Mouse (Mus musculus): Measurements from ENCODE around the gene Sorl1. TPM values are rescaled to one million over a fixed set of nuclear protein-coding genes. Genes with fewer than 3 reads are reported as not detected.

Gene Sorl1
- polyA plus RNA-seq, 1 experiment, result under 0.01 TPM

DNA sequence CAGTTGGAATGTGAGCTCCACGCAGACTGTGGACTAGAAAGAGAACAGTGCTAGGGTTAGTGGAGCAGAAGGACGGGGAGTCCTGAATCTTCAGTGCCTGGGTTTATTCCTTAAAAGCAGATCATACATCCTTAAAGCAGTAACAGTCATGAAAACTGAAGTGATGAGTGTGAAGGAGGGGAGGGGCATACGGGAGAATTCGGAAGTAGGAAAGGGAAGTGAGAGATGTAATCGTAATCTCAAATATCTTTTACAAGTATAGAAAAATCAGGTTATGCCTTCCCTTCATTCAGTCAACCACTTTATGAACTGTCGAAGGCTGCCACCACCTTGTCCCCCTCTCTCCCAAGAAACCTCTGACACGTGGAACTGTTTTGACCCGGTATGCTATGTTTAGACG lies 165.8 kb downstream of the Sorl1 start:
- H3K4me2 ChIP-seq (ENCODE audit: low read depth), result no peak overlapping the region
- TF ChIP-seq MYOD1 (IDR thresholded peaks at IDR 0.05; ENCODE audit: control insufficient read depth in 1 of 3, insufficient read length in 2 of 3, low read depth in 2 of 3), result no peak
- TF ChIP-seq POLR2AphosphoS2 (IDR thresholded peaks at IDR 0.05; ENCODE audit: insufficient read length, low read depth), result no peak
- no peak for TF ChIP-seq TCF12 (IDR thresholded peaks at IDR 0.05; ENCODE audit: insufficient read depth, poor library complexity, severe bottlenecking)
- TF ChIP-seq USF1 (IDR thresholded peaks at IDR 0.05; ENCODE audit: low read depth), result no peak
- TF ChIP-seq REST (IDR thresholded peaks at IDR 0.05; ENCODE audit: insufficient read depth, insufficient read length), result no peak
- TF ChIP-seq E2F4 (IDR thresholded peaks at IDR 0.05; ENCODE audit: insufficient read depth), result no peak
- TF ChIP-seq CEBPB (IDR thresholded peaks at IDR 0.05; ENCODE audit: insufficient read depth, poor library complexity, severe bottlenecking), result no peak

DNA sequence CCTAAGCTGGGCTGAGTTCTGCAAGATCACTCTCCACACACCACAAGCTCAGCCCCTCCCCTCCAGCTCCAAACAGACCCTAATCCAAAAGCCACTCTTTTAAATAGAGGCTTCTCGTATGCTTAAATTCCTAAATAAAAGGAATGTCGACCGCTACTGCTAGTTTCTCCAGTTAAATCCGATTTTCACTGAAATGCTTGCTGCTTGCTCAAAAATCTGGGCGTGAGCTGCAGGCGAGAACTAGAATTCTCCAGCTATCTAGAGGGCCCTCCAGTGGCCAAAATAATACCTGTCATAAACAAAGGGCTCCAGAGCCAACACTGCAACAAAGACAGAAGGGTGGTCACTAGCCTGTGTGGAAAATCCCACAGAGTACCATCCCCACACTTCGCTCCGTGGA lies 170.6 kb downstream of the Sorl1 start:
- Histone ChIP-seq H3K36me3 (ENCODE audit: control insufficient read depth, insufficient read depth) (no peaks in the 10 kb centered on the region), H3K4me2 (ENCODE audit: low read depth) (peak overlapping the region; percentile 83), H3ac (ENCODE audit: control insufficient read depth, insufficient read length) (no peak overlapping the region), H3K27me3 (ENCODE audit: control insufficient read depth, insufficient read depth, insufficient read length) (no peaks in the 10 kb centered on the region), H3K79me2 (ENCODE audit: control insufficient read depth, insufficient read depth) (no peaks in the 10 kb centered on the region), H3K4me3 (no peak overlapping the region)
- TF ChIP-seq MYOD1 (IDR thresholded peaks at IDR 0.05; ENCODE audit: control insufficient read depth in 1 of 3, insufficient read length in 2 of 3, low read depth in 2 of 3) (no peak), MAX (IDR thresholded peaks at IDR 0.05; ENCODE audit: low read depth) (no peak), TCF3 (IDR thresholded peaks at IDR 0.05; ENCODE audit: insufficient read length, low read depth) (no peak), POLR2AphosphoS2 (IDR thresholded peaks at IDR 0.05; ENCODE audit: insufficient read length, low read depth) (no peak), SRF (IDR thresholded peaks at IDR 0.05; ENCODE audit: control insufficient read depth, insufficient read length, low read depth) (no peak), MYOG (IDR thresholded peaks at IDR 0.05; ENCODE audit: control insufficient read depth in 1 of 3, insufficient read depth in 1 of 3, insufficient read length in 2 of 3, low read depth in 2 of 3) (no peak)

More for the DNA sequence above, 165.8 kb downstream of the Sorl1 start:
- Histone ChIP-seq H3K4me3 (no peak overlapping the region), H3K79me2 (ENCODE audit: control insufficient read depth, insufficient read depth) (no peaks in the 10 kb centered on the region), H3K36me3 (ENCODE audit: control insufficient read depth, insufficient read depth) (no peaks in the 10 kb centered on the region), H3ac (ENCODE audit: control insufficient read depth, insufficient read length) (no peak overlapping the region), H3K27me3 (ENCODE audit: control insufficient read depth, insufficient read depth, insufficient read length) (no peaks in the 10 kb centered on the region)

DNA sequence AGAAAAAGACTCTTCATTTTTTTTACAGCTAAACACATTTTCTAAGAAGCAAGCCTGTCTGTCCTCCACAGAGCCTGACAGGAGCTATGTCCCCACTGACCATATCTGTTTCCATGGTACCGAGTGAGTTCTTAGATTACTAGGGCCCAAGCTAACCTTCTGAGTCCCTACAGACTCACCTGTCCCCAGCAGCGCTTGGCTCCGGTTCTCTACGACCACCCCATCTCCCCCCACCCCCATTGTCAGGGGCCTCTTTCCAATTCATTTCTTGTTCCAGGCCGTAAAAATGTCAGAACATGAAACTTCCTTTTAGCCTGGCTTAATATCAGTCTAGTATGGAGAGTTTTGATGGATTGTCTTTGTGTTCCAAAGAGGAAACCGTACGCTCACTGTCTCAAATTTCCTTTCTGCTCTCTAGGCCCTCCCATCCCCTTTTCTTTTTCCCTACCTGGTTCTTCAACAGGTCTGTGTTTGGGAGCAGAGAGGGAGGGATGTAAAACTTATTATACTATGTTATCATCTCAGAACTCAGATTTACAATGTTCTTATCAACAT lies 171.4 kb downstream of the Sorl1 start:
- Histone ChIP-seq H3ac (ENCODE audit: control insufficient read depth, insufficient read length) (no peak overlapping the region), H3K36me3 (ENCODE audit: control insufficient read depth, insufficient read depth) (no peaks in the 10 kb centered on the region), H3K4me3 (no peak overlapping the region), H3K27me3 (ENCODE audit: control insufficient read depth, insufficient read depth, insufficient read length) (no peaks in the 10 kb centered on the region), H3K79me2 (ENCODE audit: control insufficient read depth, insufficient read depth) (no peaks in the 10 kb centered on the region), H3K4me2 (ENCODE audit: low read depth) (peak overlapping the region; percentile 83)
- TF ChIP-seq USF1 (IDR thresholded peaks at IDR 0.05; ENCODE audit: low read depth) (no peak), MYOG (IDR thresholded peaks at IDR 0.05; ENCODE audit: control insufficient read depth in 1 of 3, insufficient read depth in 1 of 3, insufficient read length in 2 of 3, low read depth in 2 of 3) (no peak), REST (IDR thresholded peaks at IDR 0.05; ENCODE audit: insufficient read depth, insufficient read length) (no peak), POLR2AphosphoS2 (IDR thresholded peaks at IDR 0.05; ENCODE audit: insufficient read length, low read depth) (no peak), TCF3 (IDR thresholded peaks at IDR 0.05; ENCODE audit: insufficient read length, low read depth) (no peak), MYOD1 (IDR thresholded peaks at IDR 0.05; ENCODE audit: control insufficient read depth in 1 of 3, insufficient read length in 2 of 3, low read depth in 2 of 3) (no peak), MAX (IDR thresholded peaks at IDR 0.05; ENCODE audit: low read depth) (no peak), CEBPB (IDR thresholded peaks at IDR 0.05; ENCODE audit: insufficient read depth, poor library complexity, severe bottlenecking) (no peak), SRF (IDR thresholded peaks at IDR 0.05; ENCODE audit: control insufficient read depth, insufficient read length, low read depth) (no peak)

DNA sequence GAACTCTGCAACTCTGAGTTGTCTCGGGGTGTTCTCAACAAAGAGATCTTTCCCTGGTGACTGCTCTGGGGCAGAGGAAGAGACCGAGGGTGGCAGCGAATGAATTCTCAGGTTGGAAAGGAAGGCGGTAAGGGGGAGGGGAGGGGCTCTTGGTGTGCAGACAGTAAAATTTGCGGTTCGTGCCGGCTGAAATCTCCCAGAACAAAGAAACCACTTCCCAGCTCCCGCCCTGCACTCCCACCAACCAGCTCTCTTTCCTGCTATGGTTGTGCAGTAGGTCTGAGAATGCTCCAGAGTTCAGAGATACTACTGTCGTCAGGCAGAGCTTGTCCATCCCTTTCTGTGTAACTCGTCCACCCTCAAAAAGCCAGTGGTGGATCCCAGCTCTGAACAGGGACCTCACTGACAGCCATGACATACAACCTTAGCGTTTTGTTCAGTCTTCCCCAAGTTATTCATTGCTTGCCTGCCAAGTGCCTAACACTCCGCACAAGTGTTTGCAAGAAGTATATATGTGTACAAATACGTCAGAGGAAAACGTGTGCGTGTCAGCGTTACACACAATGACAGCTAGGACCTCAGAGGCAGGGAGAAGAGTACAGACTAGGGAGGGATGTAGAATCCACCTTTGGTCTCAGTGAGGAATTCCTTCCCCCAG lies 172.5 kb downstream of the Sorl1 start:
- TF ChIP-seq TCF12 (IDR thresholded peaks at IDR 0.05; ENCODE audit: insufficient read depth, poor library complexity, severe bottlenecking) (no peak), TCF3 (IDR thresholded peaks at IDR 0.05; ENCODE audit: insufficient read length, low read depth) (no peak), E2F4 (IDR thresholded peaks at IDR 0.05; ENCODE audit: insufficient read depth) (no peak), CEBPB (IDR thresholded peaks at IDR 0.05; ENCODE audit: insufficient read depth, poor library complexity, severe bottlenecking) (no peak), POLR2AphosphoS2 (IDR thresholded peaks at IDR 0.05; ENCODE audit: insufficient read length, low read depth) (no peak), USF1 (IDR thresholded peaks at IDR 0.05; ENCODE audit: low read depth) (no peak), MYOD1 (IDR thresholded peaks at IDR 0.05; ENCODE audit: control insufficient read depth in 1 of 3, insufficient read length in 2 of 3, low read depth in 2 of 3) (no peak), MAX (IDR thresholded peaks at IDR 0.05; ENCODE audit: low read depth) (no peak), SRF (IDR thresholded peaks at IDR 0.05; ENCODE audit: control insufficient read depth, insufficient read length, low read depth) (no peak), MYOG (IDR thresholded peaks at IDR 0.05; ENCODE audit: control insufficient read depth in 1 of 3, insufficient read depth in 1 of 3, insufficient read length in 2 of 3, low read depth in 2 of 3) (no peak)
- H3K79me2 ChIP-seq (ENCODE audit: control insufficient read depth, insufficient read depth), result no peaks in the 10 kb centered on the region
- peak overlapping the region; percentile 94 for H3K4me2 ChIP-seq (ENCODE audit: low read depth)
- peak overlapping the region; percentile 25 for H3K4me3 ChIP-seq
- no peaks in the 10 kb centered on the region for H3K36me3 ChIP-seq (ENCODE audit: control insufficient read depth, insufficient read depth)
- peak overlapping the region; percentile 43 for H3ac ChIP-seq (ENCODE audit: control insufficient read depth, insufficient read length)
- H3K27me3 ChIP-seq (ENCODE audit: control insufficient read depth, insufficient read depth, insufficient read length), result no peaks in the 10 kb centered on the region

DNA sequence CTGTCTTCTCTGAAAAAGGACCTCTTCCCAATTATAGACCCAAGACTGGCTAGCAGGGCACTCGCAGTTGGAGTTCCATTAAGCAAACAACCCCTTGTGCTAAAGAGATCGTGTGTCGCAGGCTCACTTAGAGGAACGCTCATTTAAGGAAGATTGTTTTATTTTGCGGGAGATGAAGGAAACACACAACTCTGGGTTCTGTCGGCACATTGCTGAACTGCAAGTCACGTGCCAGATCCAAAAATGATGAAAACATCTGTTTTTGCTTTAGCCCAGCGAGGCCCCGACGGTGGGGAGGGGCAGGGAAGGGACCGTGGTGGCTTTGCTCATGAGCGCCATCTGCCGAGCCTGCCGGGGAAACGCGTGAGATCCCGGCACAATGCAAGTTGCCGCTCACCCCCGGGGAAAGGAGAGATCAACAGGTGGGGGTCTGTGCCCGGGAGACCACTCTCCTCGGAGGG lies 173.1 kb downstream of the Sorl1 start:
- peak overlapping the region; percentile 94 for H3K4me2 ChIP-seq (ENCODE audit: low read depth)
- no peaks in the 10 kb centered on the region for H3K27me3 ChIP-seq (ENCODE audit: control insufficient read depth, insufficient read depth, insufficient read length)
- H3K79me2 ChIP-seq (ENCODE audit: control insufficient read depth, insufficient read depth), result no peaks in the 10 kb centered on the region
- H3ac ChIP-seq (ENCODE audit: control insufficient read depth, insufficient read length), result peak overlapping the region; percentile 43
- H3K36me3 ChIP-seq (ENCODE audit: control insufficient read depth, insufficient read depth), result no peaks in the 10 kb centered on the region
- peak overlapping the region; percentile 25 for H3K4me3 ChIP-seq
- TF ChIP-seq POLR2AphosphoS2 (IDR thresholded peaks at IDR 0.05; ENCODE audit: insufficient read length, low read depth), result no peak
- peak in 2 of 3 experiments; percentile 28 to 49 for TF ChIP-seq MYOD1 (IDR thresholded peaks at IDR 0.05; ENCODE audit: control insufficient read depth in 1 of 3, insufficient read length in 2 of 3, low read depth in 2 of 3)
- peak in 1 of 3 experiments; percentile 14 for TF ChIP-seq MYOG (IDR thresholded peaks at IDR 0.05; ENCODE audit: control insufficient read depth in 1 of 3, insufficient read depth in 1 of 3, insufficient read length in 2 of 3, low read depth in 2 of 3)
- TF ChIP-seq TCF3 (IDR thresholded peaks at IDR 0.05; ENCODE audit: insufficient read length, low read depth), result no peak
- TF ChIP-seq CEBPB (IDR thresholded peaks at IDR 0.05; ENCODE audit: insufficient read depth, poor library complexity, severe bottlenecking), result no peak
- TF ChIP-seq USF1 (IDR thresholded peaks at IDR 0.05; ENCODE audit: low read depth), result peak; percentile 92
- peak; percentile 37 for TF ChIP-seq POLR2A (IDR thresholded peaks at IDR 0.05; ENCODE audit: insufficient read length, low read depth)

All from myocyte (in vitro differentiated cells).